Mouse (Mus musculus) adrenal gland, postnatal 25 days (tissue): ENCODE data around the gene Padi3. TPM values are rescaled to one million over a fixed set of nuclear protein-coding genes. Genes with fewer than 3 reads are reported as not detected.

Source experiments
- total RNA-seq: library from RNA; stranded (reverse); gene quantifications from 2 replicates; pipeline ENCODE4 v1.2.3, GENCODE M21; 2021

Gene Padi3
- total RNA-seq, 1 experiment from 2014 or later = not detected

Other genes starting within 250 kb of the Padi3 start
- 10.0 and 16.6 TPM in 2 replicates for gene Arhgef10l, start 144.6 kb downstream of the Padi3 start, total RNA-seq
- 82.0 and 87.5 TPM in 2 replicates for gene Rcc2, start 110.1 kb downstream of the Padi3 start, total RNA-seq
- gene Padi6, start 68.0 kb downstream of the Padi3 start, total RNA-seq = 0.15 TPM in 1 of 2 replicates, not detected in the other
- 0.76 TPM in 1 of 2 replicates, not detected in the other for gene Padi4, start 36.4 kb downstream of the Padi3 start, total RNA-seq
- not detected in 2 replicates for gene Padi1, start 35.1 kb upstream of the Padi3 start, total RNA-seq
- gene Padi2, start 95.7 kb upstream of the Padi3 start, total RNA-seq = 5.4 and 8.3 TPM in 2 replicates
- 452 and 458 TPM in 2 replicates for gene Sdhb, start 150.6 kb upstream of the Padi3 start, total RNA-seq
- 35.9 and 53.3 TPM in 2 replicates for gene Atp13a2, start 176.2 kb upstream of the Padi3 start, total RNA-seq
- 10.7 and 11.1 TPM in 2 replicates for gene Mfap2, start 199.8 kb upstream of the Padi3 start, total RNA-seq
- 10.2 and 16.1 TPM in 2 replicates for gene Crocc, start 249.9 kb upstream of the Padi3 start, total RNA-seq